Mouse (Mus musculus) myocyte (in vitro differentiated cells): Measurements from ENCODE around the gene Pank1. TPM values are rescaled to one million over a fixed set of nuclear protein-coding genes. Genes with fewer than 3 reads are reported as not detected.

Source experiments
- H3K27me3 ChIP-seq: one replicate; pipeline ENCODE4 v1.6.1; 2011; ENCODE audit not compliant: control insufficient read depth, insufficient read depth, insufficient read length
- H3K36me3 ChIP-seq: one replicate; pipeline ENCODE4 v1.6.1; 2011; ENCODE audit not compliant: control insufficient read depth, insufficient read depth
- H3K4me2 ChIP-seq: one replicate; pipeline ENCODE4 v1.6.1; 2011; ENCODE audit warnings: low read depth, control low read depth
- H3K4me3 ChIP-seq: one replicate; pipeline ENCODE4 v1.5.1; 2011; ENCODE audit warnings: mild to moderate bottlenecking, control low read depth, moderate library complexity
- H3K79me2 ChIP-seq: one replicate; pipeline ENCODE4 v1.6.1; 2011; ENCODE audit not compliant: control insufficient read depth, insufficient read depth
- H3ac ChIP-seq: one replicate; pipeline ENCODE4 v1.6.1; 2011; ENCODE audit not compliant: control insufficient read depth, insufficient read length
- CEBPB ChIP-seq: IDR thresholded peaks from 2 replicates; pipeline ENCODE4 v1.6.1; 2011; ENCODE audit warnings: mild to moderate bottlenecking, moderate library complexity; ENCODE audit not compliant: poor library complexity, insufficient read depth, severe bottlenecking
- E2F4 ChIP-seq: IDR thresholded peaks from one replicate; pipeline ENCODE4 v1.6.1; 2011; ENCODE audit warnings: mild to moderate bottlenecking, control low read depth, moderate library complexity; ENCODE audit not compliant: insufficient read depth
- MAX ChIP-seq: IDR thresholded peaks from one replicate; pipeline ENCODE4 v1.6.1; 2011; ENCODE audit warnings: low read depth, mild to moderate bottlenecking, control low read depth
- MYOD1 ChIP-seq, 3 experiments: IDR thresholded peaks; one replicate each; pipeline ENCODE4 v1.6.1; 2011; ENCODE audit warnings: control low read depth in 2 of 3, low read depth in 2 of 3, mild to moderate bottlenecking in 2 of 3, moderate library complexity in 1 of 3; ENCODE audit not compliant: insufficient read length in 2 of 3, control insufficient read depth in 1 of 3
- MYOG ChIP-seq, 3 experiments: IDR thresholded peaks; one replicate each; pipeline ENCODE4 v1.6.1; 2011; ENCODE audit warnings: control low read depth in 2 of 3, low read depth in 2 of 3, mild to moderate bottlenecking in 2 of 3; ENCODE audit not compliant: insufficient read length in 2 of 3, control insufficient read depth in 1 of 3, insufficient read depth in 1 of 3
- POLR2A ChIP-seq: IDR thresholded peaks from one replicate; pipeline ENCODE4 v1.6.1; 2011; ENCODE audit warnings: low read depth, mild to moderate bottlenecking, control low read depth, moderate library complexity; ENCODE audit not compliant: insufficient read length
- POLR2AphosphoS2 ChIP-seq: IDR thresholded peaks from one replicate; pipeline ENCODE4 v1.6.1; 2011; ENCODE audit warnings: low read depth, control low read depth; ENCODE audit not compliant: insufficient read length
- REST ChIP-seq: IDR thresholded peaks from one replicate; pipeline ENCODE4 v1.6.1; 2011; ENCODE audit warnings: mild to moderate bottlenecking, control low read depth, moderate library complexity; ENCODE audit not compliant: insufficient read depth, insufficient read length
- SRF ChIP-seq: IDR thresholded peaks from one replicate; pipeline ENCODE4 v1.6.1; 2011; ENCODE audit warnings: low read depth; ENCODE audit not compliant: control insufficient read depth, insufficient read length
- TCF12 ChIP-seq: IDR thresholded peaks from one replicate; pipeline ENCODE4 v1.6.1; 2011; ENCODE audit warnings: mild to moderate bottlenecking, control low read depth; ENCODE audit not compliant: poor library complexity, insufficient read depth, severe bottlenecking
- TCF3 ChIP-seq: IDR thresholded peaks from one replicate; pipeline ENCODE4 v1.6.1; 2011; ENCODE audit warnings: low read depth, control low read depth; ENCODE audit not compliant: insufficient read length
- USF1 ChIP-seq: IDR thresholded peaks from one replicate; pipeline ENCODE4 v1.6.1; 2011; ENCODE audit warnings: low read depth, mild to moderate bottlenecking, control low read depth, moderate library complexity
- polyA plus RNA-seq: library from polyadenylated mRNA; unstranded; fragments of >200 nt; fragmentation: generic; extraction: Trizol; gene quantifications from one replicate; pipeline ENCODE4 v1.2.1, GENCODE M21; 2012; ENCODE audit warnings: missing spikeins

Pank1 gene
- polyA plus RNA-seq, 1 experiment, result 3.5 TPM

GRCm38 (mm10) chr19:34868093-34868741 lies 11.0 kb downstream of the Pank1 start:
- Histone ChIP-seq H3ac (no peak overlapping the region), H3K4me2 (no peak overlapping the region), H3K27me3 (no peaks in the 10 kb centered on the region)

GRCm38 (mm10) chr19:34863737-34864136 lies 15.5 kb downstream of the Pank1 start:
- Histone ChIP-seq H3K4me3 (no peak overlapping the region), H3K4me2 (no peak overlapping the region), H3ac (no peak overlapping the region), H3K27me3 (no peaks in the 10 kb centered on the region), H3K36me3 (no peaks in the 10 kb centered on the region), H3K79me2 (peaks cover 20% of the 10 kb centered on the region)
- TF ChIP-seq POLR2A, result no peak
- no peak for TF ChIP-seq REST
- TF ChIP-seq MAX, result no peak
- no peak for TF ChIP-seq USF1
- no peak for TF ChIP-seq MYOG (IDR thresholded peaks at IDR 0.05; ENCODE audit: control insufficient read depth in 1 of 3, insufficient read depth in 1 of 3, insufficient read length in 2 of 3, low read depth in 2 of 3)
- TF ChIP-seq E2F4, result no peak
- TF ChIP-seq SRF, result no peak
- no peak for TF ChIP-seq CEBPB
- TF ChIP-seq POLR2AphosphoS2, result no peak
- no peak for TF ChIP-seq TCF12
- TF ChIP-seq MYOD1 (IDR thresholded peaks at IDR 0.05; ENCODE audit: control insufficient read depth in 1 of 3, insufficient read length in 2 of 3, low read depth in 2 of 3), result no peak
- TF ChIP-seq TCF3, result no peak

More at GRCm38 (mm10) chr19:34868093-34868741, 11.0 kb downstream of the Pank1 start:
- Histone ChIP-seq H3K79me2 (peaks cover 26% of the 10 kb centered on the region), H3K4me3 (no peak overlapping the region), H3K36me3 (no peaks in the 10 kb centered on the region)
- TF ChIP-seq POLR2AphosphoS2 (no peak), TCF3 (no peak), USF1 (no peak), MYOG (IDR thresholded peaks at IDR 0.05; ENCODE audit: control insufficient read depth in 1 of 3, insufficient read depth in 1 of 3, insufficient read length in 2 of 3, low read depth in 2 of 3) (no peak), MYOD1 (IDR thresholded peaks at IDR 0.05; ENCODE audit: control insufficient read depth in 1 of 3, insufficient read length in 2 of 3, low read depth in 2 of 3) (no peak), TCF12 (no peak), POLR2A (no peak), REST (no peak), CEBPB (no peak), MAX (no peak)

GRCm38 (mm10) chr19:34856021-34856651 lies 23.1 kb downstream of the Pank1 start:
- TF ChIP-seq POLR2A (no peak), CEBPB (no peak), MYOD1 (IDR thresholded peaks at IDR 0.05; ENCODE audit: control insufficient read depth in 1 of 3, insufficient read length in 2 of 3, low read depth in 2 of 3) (peak in 1 of 3 experiments; percentile 5), MYOG (IDR thresholded peaks at IDR 0.05; ENCODE audit: control insufficient read depth in 1 of 3, insufficient read depth in 1 of 3, insufficient read length in 2 of 3, low read depth in 2 of 3) (peak in 1 of 3 experiments; percentile 11)
- Histone ChIP-seq H3K4me3 (no peak overlapping the region), H3K4me2 (peak overlapping the region; percentile 21), H3K79me2 (peaks cover 60% of the 10 kb centered on the region), H3K36me3 (no peaks in the 10 kb centered on the region), H3K27me3 (no peaks in the 10 kb centered on the region), H3ac (no peak overlapping the region)

GRCm38 (mm10) chr19:34851161-34851560 lies 28.1 kb downstream of the Pank1 start:
- Histone ChIP-seq H3ac (no peak overlapping the region), H3K27me3 (no peaks in the 10 kb centered on the region), H3K36me3 (no peaks in the 10 kb centered on the region), H3K4me2 (no peak overlapping the region), H3K4me3 (no peak overlapping the region), H3K79me2 (peaks cover 36% of the 10 kb centered on the region)
- TF ChIP-seq USF1 (no peak), TCF3 (no peak), POLR2A (no peak), MYOG (IDR thresholded peaks at IDR 0.05; ENCODE audit: control insufficient read depth in 1 of 3, insufficient read depth in 1 of 3, insufficient read length in 2 of 3, low read depth in 2 of 3) (no peak), E2F4 (no peak), REST (no peak)

- no peak overlapping the region for H3K4me3 ChIP-seq
- peaks cover 31% of the 10 kb centered on the region for H3K79me2 ChIP-seq
- no peak overlapping the region for H3K4me2 ChIP-seq
- no peak overlapping the region for H3ac ChIP-seq
- TF ChIP-seq MAX (no peak), POLR2AphosphoS2 (no peak), REST (no peak), USF1 (no peak), MYOD1 (IDR thresholded peaks at IDR 0.05; ENCODE audit: control insufficient read depth in 1 of 3, insufficient read length in 2 of 3, low read depth in 2 of 3) (no peak), MYOG (IDR thresholded peaks at IDR 0.05; ENCODE audit: control insufficient read depth in 1 of 3, insufficient read depth in 1 of 3, insufficient read length in 2 of 3, low read depth in 2 of 3) (no peak), TCF3 (no peak)
- H3K27me3 ChIP-seq, result no peaks in the 10 kb centered on the region
- H3K36me3 ChIP-seq, result no peaks in the 10 kb centered on the region
Observed at GRCm38 (mm10) chr19:34849426-34849825, 29.8 kb downstream of the Pank1 start.
